Mouse (Mus musculus): ENCODE data around the gene Faah.

DNA sequence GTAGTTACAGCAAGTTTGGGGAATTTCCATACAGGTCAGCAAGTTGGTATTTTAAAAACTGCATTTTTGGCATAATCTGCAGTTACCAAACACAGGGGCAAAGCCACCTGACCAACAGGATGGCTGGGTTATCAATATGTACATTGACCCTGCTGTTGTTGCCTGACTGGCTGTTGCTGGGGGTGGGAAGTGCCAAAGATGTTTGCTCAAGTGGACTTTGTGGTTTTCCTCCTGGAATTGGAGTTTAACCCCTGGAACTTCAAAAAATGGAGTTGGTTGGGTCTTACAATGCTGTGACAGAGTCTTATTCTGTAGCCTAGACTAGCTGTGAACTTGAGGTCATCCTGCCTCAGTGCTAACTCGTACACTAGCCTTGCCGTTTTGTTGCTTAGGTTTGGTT lies 22.7 kb upstream of the Faah start:
- TF ChIP-seq CTCF (IDR thresholded peaks at IDR 0.05; ENCODE audit: extremely low read depth, insufficient read depth, low read length) (no peak), POLR2A (IDR thresholded peaks at IDR 0.05; ENCODE audit: extremely low read depth, insufficient read depth, low read length) (no peak)

Measured in cortical plate, adult 2 months (tissue).